Mouse (Mus musculus): ENCODE data around the gene P2ry2.

DNA sequence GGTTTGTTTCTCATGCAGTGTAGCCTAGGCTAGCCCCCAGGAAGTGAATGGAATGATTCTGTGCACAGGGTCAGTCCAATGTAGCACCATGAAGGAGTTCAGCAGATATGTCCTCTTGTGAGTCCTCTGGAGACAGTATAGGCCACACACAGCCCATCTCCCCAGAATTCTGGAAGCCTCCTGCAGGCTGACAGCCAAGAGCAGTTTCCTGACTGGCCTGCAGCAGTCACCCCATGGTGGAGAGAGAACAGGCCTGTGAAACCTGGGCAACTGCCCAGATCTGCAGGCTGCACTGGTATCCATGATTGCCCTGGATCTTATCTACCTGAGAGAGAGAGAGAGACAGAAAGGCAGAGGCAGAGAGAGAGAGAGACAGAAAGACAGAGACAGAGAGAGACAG, 18.1 kb upstream of the P2ry2 start:
- TF ChIP-seq CTCF (IDR thresholded peaks at IDR 0.05; ENCODE audit: control insufficient read depth, insufficient read depth, insufficient replicate concordance, low read depth, low read length), result no peak
- TF ChIP-seq POLR2A (IDR thresholded peaks at IDR 0.05; ENCODE audit: control insufficient read depth, low read depth, low read length), result no peak

Data from testis, adult 2 months (tissue).